Mouse (Mus musculus): ENCODE measurements at regions not wholly inside any gene's neighbourhood (a gene's known extent, or its start where the extent isn't known, plus 50 kb on each side); places are given as distances from the start of the nearest gene placed in this dataset.
A peak's percentile ranks its signal among the peaks of the same experiment; 100 is the strongest.

- H3K4me2 ChIP-seq (replicated peaks; ENCODE audit: low read depth), result no peak overlapping the region
- no peak for ATAC-seq
- H3K9me3 ChIP-seq (ENCODE audit: control insufficient read depth), result no peaks in the 10 kb centered on the region
- no peak for TF ChIP-seq CTCF (IDR thresholded peaks at IDR 0.05; ENCODE audit: low read depth)
- no peak overlapping the region for H3K9ac ChIP-seq (ENCODE audit: low read depth, low read length)
- 62% methylated on average over 10 of the region's 10 CpGs for WGBS
- no peak overlapping the region for H3K27ac ChIP-seq (ENCODE audit: low read depth, low read length)
- H3K27me3 ChIP-seq (replicated peaks; ENCODE audit: control insufficient read depth, insufficient read depth, low read length), result no peaks in the 10 kb centered on the region
- H3K36me3 ChIP-seq (ENCODE audit: control insufficient read depth, insufficient read depth), result no peaks in the 10 kb centered on the region
- no peak overlapping the region for H3K4me3 ChIP-seq (ENCODE audit: low read depth, low read length)
- no peaks in the 10 kb centered on the region for H3K4me1 ChIP-seq (replicated peaks; ENCODE audit: control insufficient read depth, insufficient read depth, low read length)
Measured at GRCm38 (mm10) chr2:68799993-68800740, 61.1 kb upstream of the Cers6 start.

GRCm38 (mm10) chr2:68804117-68804516, 57.1 kb upstream of the Cers6 start:
- Histone ChIP-seq H3K9me3 (ENCODE audit: control insufficient read depth) (no peaks in the 10 kb centered on the region), H3K4me1 (replicated peaks; ENCODE audit: control insufficient read depth, insufficient read depth, low read length) (no peaks in the 10 kb centered on the region), H3K27ac (ENCODE audit: low read depth, low read length) (0 out of 2 replicates have a peak overlapping the region, but pooled peaks have one; percentile 11), H3K4me3 (ENCODE audit: low read depth, low read length) (no peak overlapping the region), H3K4me2 (replicated peaks; ENCODE audit: low read depth) (no peak overlapping the region), H3K36me3 (ENCODE audit: control insufficient read depth, insufficient read depth) (no peaks in the 10 kb centered on the region), H3K27me3 (replicated peaks; ENCODE audit: control insufficient read depth, insufficient read depth, low read length) (no peaks in the 10 kb centered on the region), H3K9ac (ENCODE audit: low read depth, low read length) (no peak overlapping the region)
- no peak for TF ChIP-seq CTCF (IDR thresholded peaks at IDR 0.05; ENCODE audit: low read depth)
- 57% methylated on average over 6 of the region's 6 CpGs for WGBS
- ATAC-seq, result 0 out of 2 replicates have a peak, but pooled peaks have one; percentile 36

- 39% methylated on average over 3 of the region's 3 CpGs for WGBS
- Histone ChIP-seq H3K4me3 (ENCODE audit: low read depth, low read length) (no peak overlapping the region), H3K9ac (ENCODE audit: low read depth, low read length) (no peak overlapping the region), H3K4me1 (replicated peaks; ENCODE audit: control insufficient read depth, insufficient read depth, low read length) (no peaks in the 10 kb centered on the region), H3K27ac (ENCODE audit: low read depth, low read length) (no peak overlapping the region), H3K4me2 (replicated peaks; ENCODE audit: low read depth) (no peak overlapping the region), H3K9me3 (ENCODE audit: control insufficient read depth) (no peaks in the 10 kb centered on the region), H3K36me3 (ENCODE audit: control insufficient read depth, insufficient read depth) (no peaks in the 10 kb centered on the region), H3K27me3 (replicated peaks; ENCODE audit: control insufficient read depth, insufficient read depth, low read length) (no peaks in the 10 kb centered on the region)
- TF ChIP-seq CTCF (IDR thresholded peaks at IDR 0.05; ENCODE audit: low read depth), result no peak
- ATAC-seq, result no peak
Measured at GRCm38 (mm10) chr2:68805866-68806265, 55.4 kb upstream of the Cers6 start.

DNA sequence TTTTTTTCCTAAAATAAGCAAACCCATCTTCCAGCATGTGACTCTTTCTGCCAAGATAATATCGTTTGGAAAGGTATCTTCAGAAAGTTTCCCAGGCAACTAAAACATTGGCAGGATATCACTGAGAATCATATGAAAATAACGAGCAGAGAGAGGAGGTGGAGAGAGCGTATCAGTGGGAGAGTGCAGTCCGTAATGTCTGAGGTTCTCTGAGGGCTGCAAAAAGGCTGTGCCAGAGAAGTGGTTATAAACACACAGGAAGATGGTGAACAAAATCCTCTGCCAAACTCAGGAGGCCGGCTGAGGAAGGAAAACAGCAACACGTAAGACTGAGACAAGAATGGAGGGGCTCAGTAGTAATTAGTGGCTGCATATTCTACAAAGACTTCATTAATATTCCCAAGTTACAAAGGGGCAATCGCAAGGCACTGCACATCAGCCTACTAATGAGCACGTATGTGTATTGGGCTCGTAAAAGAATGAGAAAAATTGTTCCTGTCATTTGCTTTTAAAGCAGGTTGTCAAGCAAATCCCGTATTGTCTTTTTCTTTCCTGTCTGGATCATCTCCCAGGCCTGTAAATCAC, 54.8 kb upstream of the Cers6 start:
- Histone ChIP-seq H3K4me2 (replicated peaks; ENCODE audit: low read depth) (no peak overlapping the region), H3K4me3 (ENCODE audit: low read depth, low read length) (no peak overlapping the region), H3K9ac (ENCODE audit: low read depth, low read length) (no peak overlapping the region), H3K36me3 (ENCODE audit: control insufficient read depth, insufficient read depth) (no peaks in the 10 kb centered on the region), H3K27me3 (replicated peaks; ENCODE audit: control insufficient read depth, insufficient read depth, low read length) (no peaks in the 10 kb centered on the region), H3K9me3 (ENCODE audit: control insufficient read depth) (no peaks in the 10 kb centered on the region), H3K4me1 (replicated peaks; ENCODE audit: control insufficient read depth, insufficient read depth, low read length) (no peaks in the 10 kb centered on the region), H3K27ac (ENCODE audit: low read depth, low read length) (no peak overlapping the region)
- ATAC-seq, result no peak
- no peak for TF ChIP-seq CTCF (IDR thresholded peaks at IDR 0.05; ENCODE audit: low read depth)
- 55% methylated on average over 10 of the region's 10 CpGs for WGBS
